Mouse (Mus musculus) G1E (cell line): ENCODE data around the gene Adgrg6.

Experiments used
- CTCF ChIP-seq: IDR thresholded peaks from 2 replicates; pipeline ENCODE4 v1.5.1; 2012; ENCODE audit warnings: low read depth, low read length, inconsistent platforms, mixed read lengths
- GATA1 ChIP-seq: IDR thresholded peaks from 2 replicates; pipeline ENCODE4 v1.6.1; 2012; ENCODE audit warnings: borderline replicate concordance, low read length, inconsistent platforms, mixed read lengths
- GATA2 ChIP-seq: IDR thresholded peaks from 2 replicates; pipeline ENCODE4 v1.6.1; 2012; ENCODE audit warnings: low read depth, low read length, inconsistent platforms, borderline replicate concordance
- POLR2AphosphoS5 ChIP-seq: IDR thresholded peaks from 2 replicates; pipeline ENCODE4 v1.6.1; 2012; ENCODE audit warnings: low read depth, low read length, inconsistent platforms; ENCODE audit not compliant: insufficient replicate concordance
- TAL1 ChIP-seq: conservative IDR thresholded peaks from 2 replicates; pipeline ENCODE4 v1.6.1; 2012; ENCODE audit warnings: low read depth, low read length, inconsistent platforms, mixed read lengths

- no peak for TF ChIP-seq CTCF
- no peak for TF ChIP-seq GATA1
- no peak for TF ChIP-seq POLR2AphosphoS5
- no peak for TF ChIP-seq TAL1
- no peak for TF ChIP-seq GATA2
These were observed 64.5 kb downstream of the Adgrg6 start for GRCm38 (mm10) chr10:14480928-14481327.
